Mouse (Mus musculus): Measurements from ENCODE around the gene Shisa6. TPM values are rescaled to one million over a fixed set of nuclear protein-coding genes. Genes with fewer than 3 reads are reported as not detected.
"Not testable (repeated sequence)": the region's sequence is repeated elsewhere in the genome, so short reads cannot be mapped to it uniquely, and the experiment has no call there.

Shisa6 gene
- polyA plus RNA-seq, 1 experiment = 0.05 TPM

DNA sequence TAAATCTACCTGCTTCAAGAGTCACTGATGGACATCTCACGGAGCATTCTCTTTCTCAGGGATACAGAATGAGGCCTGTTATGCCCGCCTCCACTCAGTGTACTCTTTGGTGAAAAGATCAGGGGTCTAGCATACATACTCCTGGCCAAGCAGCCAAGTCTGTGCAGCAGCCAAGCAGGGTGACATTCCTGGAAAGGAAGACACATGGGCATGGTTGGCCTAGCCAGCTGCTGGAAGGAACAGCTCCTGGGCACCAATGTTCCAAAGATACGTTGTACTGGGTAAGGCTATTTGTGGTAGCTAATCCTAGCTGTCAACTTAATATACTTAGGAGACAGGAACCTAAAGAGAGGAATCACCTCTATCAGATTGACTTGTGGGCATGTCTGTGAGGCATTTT, 31.4 kb downstream of the Shisa6 start:
- 77% methylated on average over 3 of the region's 3 CpGs for WGBS
- DNase-seq (ENCODE audit: low read depth, low spot score) = no peak

DNA sequence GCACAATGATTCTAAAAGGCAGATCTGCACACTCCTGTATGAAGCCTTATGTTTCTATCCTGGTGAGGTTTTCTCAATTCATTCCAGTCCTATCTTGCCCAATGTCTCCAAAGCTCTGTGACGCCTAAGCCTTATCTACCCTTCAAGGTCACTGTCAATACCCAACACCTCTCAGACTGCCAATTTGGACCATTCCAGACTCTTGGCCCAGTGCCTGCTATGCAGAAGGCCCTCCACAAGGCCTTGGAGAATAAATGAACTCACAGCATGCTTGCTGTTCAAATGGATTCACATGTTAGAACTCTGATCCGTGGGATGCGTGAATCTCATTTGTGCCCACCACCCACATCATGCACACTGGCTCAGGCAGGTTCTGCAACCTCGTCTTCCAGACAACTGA, 38.0 kb downstream of the Shisa6 start:
- DNase-seq (ENCODE audit: low read depth, low spot score) = no peak
- WGBS = 74% methylated on average over 4 of the region's 4 CpGs

DNA sequence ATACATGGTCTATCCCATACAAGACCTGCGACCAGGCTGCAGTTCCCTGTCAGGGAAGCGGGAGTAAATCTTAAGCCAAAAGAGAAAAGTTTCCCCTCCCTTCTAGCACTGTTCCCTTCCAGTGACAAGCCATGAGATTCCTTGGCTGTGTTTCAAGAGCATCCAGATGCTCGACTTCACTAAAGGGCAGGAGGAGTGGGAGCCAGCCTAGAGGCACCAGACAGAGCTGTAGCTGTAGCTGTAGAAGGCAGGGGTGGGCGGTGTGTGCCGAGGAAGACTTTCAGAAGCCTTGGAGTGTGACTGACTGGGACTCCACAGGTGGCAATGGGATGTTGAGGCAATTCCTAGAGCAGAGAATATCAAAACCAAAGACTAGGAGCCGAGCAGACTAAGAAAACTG, 43.3 kb downstream of the Shisa6 start:
- DNase-seq (ENCODE audit: low read depth, low spot score) = no peak
- WGBS = 63% methylated on average over 6 of the region's 6 CpGs

DNA sequence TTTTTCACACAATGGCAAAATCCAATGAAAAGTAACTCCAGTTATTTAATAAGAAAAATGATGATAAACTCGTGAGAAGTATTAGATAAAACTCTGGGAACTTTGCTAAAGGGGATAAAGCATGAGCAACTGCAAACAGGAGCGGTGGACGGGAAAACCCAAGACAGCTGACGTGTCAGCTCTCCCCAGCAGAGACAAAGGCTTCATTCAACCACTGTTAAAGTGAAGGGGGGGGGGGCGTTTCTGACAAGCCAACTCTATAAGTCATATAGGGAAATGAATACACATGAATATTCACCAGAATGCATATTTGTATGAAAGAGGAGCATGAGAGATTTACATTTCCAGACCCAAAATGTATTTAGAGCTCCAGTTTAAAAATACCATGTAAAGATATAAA, 83.1 kb downstream of the Shisa6 start:
- no peak for DNase-seq (ENCODE audit: low read depth, low spot score)
- 52% methylated on average over 5 of the region's 5 CpGs for WGBS

DNA sequence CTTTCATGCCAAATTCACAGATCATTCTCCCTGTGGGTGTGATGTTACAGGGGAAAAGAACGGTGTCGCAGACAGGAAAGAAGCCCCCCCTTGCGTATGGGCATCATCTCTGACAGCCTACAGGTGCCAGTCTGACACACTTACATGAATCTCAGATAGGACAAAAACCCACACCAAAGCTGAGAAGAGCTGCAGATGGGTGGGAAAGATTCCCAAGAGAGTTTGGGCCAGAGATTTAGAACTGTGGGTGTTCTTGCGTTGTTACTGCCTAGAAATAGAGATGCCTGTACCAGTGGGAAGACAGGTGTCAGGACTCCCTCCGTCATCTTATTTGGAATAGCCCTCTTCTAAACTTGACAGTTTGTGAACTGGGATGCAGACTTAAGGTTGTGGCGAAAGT, 99.6 kb downstream of the Shisa6 start:
- no peak for DNase-seq (ENCODE audit: low read depth, low spot score)
- WGBS = 91% methylated on average over 6 of the region's 6 CpGs

DNA sequence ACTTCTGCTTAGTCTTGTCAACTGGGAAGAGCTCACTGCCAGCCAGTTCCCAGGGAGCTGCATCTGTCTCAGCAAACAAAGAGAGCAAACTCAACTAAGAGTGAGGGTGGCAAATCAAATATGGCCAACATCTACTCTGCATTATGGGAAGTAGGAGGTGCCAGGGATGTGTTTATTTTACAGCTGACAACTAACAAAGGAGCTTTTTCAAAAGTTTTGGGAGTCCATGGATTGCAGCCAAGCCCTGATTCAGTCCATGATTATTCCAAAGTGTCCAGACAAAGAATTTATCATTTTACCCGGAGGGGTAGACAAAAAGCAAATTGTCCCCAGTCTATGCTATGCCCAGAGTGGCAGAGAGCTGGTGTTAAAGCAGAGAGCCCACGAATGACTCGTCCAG, 107.5 kb downstream of the Shisa6 start:
- 72% methylated on average over 3 of the region's 3 CpGs for WGBS
- DNase-seq (ENCODE audit: low read depth, low spot score) = no peak

DNA sequence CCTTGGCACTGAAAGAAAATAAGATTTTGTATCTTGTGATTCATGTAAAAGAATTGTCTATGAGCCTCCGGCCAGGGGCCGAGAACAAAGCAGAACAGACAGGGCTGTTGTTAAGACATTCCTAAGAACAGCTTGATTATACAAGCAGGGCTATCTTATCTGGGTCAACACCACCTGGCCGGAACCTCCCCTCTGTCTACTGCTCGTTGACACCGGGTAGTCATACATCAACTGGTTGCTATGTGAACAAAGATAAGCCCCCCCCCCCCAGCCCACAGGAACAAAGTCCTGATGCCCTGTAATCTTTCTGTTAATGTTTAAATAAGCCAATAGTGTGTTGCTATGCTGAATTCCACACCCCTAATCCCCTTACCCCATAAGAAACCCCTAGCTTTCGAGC, 117.0 kb downstream of the Shisa6 start:
- 52% methylated on average over 6 of the region's 6 CpGs for WGBS

DNA sequence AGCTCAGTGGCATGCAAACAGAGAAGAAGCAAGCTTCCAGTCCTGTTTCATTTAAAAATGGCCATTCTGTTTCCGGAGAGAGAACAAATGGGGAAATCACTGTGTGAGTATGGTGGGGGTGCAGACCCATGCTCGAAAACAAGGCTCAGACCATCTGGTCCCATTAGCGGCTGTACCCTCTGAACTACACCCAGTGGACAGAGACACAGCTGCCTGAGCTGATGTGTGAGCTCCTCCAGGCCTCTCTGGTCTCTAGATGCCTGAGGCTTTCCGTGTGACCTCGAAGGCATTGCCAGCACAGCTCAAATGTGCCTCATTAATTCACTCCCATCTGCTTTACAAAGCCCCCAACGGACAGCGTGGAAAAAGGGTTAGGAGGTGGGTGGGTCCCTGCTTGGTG, 125.7 kb downstream of the Shisa6 start:
- 78% methylated on average over 7 of the region's 7 CpGs for WGBS

More for the DNA sequence above, 117.0 kb downstream of the Shisa6 start:
- not testable (repeated sequence) for DNase-seq (ENCODE audit: low read depth, low spot score)

DNA sequence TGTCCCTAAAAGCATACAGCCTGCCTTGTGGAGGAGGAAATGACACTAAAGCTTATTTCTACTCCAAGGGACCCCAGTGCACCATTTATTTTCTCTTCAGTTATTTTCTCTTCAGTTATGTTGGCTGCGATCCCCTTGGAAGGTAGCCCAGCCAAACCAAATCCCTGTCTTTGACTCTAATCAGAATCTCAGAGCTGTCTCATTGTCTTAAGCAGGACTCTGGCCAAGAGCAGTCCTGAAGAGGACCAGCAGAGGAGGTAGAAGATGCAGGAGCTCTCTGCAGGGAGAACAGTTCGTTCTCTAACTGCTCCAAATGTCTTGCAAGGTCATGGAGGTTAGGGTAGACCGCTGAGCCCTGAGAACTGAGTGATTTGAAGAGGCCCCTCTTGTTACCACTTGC, 138.2 kb downstream of the Shisa6 start:
- no peak for DNase-seq (ENCODE audit: low read depth, low spot score)
- WGBS = 66% methylated on average over 3 of the region's 3 CpGs

More for the DNA sequence above, 125.7 kb downstream of the Shisa6 start:
- no peak for DNase-seq (ENCODE audit: low read depth, low spot score)

DNA sequence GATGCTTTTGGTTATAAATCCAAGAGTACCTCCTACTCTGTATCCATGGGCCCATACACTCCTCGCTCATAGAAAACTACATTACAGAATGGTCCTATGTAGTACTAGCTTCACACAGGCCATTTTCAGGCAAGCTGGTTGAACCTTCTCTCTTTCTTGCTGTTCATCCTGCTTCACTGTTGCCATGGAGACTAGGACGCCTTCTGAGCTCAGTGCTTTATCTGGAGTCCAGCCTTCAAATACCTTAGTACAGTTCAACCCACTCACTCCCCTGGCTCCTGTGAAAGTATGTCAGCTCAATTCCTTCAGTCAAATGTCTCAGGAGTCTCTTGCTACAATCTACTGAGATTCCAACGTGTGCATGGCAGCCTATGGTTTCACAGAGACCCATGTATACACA, 154.0 kb downstream of the Shisa6 start:
- DNase-seq (ENCODE audit: low read depth, low spot score) = no peak
- WGBS = 66% methylated on average over 3 of the region's 3 CpGs

DNA sequence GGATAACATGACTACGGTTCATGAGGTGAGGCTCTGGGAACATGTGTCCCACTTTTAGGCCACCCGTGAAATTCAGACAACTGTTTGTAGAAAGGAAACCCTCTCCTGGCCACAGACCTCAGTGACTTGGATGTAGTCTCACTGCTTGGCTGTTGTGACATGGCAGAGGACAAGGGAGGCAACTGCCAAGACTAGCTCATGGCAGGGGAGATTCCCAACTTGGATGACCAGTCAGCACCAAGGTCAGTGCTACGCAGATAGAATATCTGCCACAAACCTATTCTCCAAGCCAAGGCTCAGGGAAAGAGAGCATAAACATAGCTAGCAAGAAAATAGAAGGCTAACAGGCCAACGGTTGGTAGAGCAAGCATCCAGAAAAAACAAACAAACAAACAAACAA, 156.0 kb downstream of the Shisa6 start:
- no peak for DNase-seq (ENCODE audit: low read depth, low spot score)
- 80% methylated on average over 4 of the region's 4 CpGs for WGBS

DNA sequence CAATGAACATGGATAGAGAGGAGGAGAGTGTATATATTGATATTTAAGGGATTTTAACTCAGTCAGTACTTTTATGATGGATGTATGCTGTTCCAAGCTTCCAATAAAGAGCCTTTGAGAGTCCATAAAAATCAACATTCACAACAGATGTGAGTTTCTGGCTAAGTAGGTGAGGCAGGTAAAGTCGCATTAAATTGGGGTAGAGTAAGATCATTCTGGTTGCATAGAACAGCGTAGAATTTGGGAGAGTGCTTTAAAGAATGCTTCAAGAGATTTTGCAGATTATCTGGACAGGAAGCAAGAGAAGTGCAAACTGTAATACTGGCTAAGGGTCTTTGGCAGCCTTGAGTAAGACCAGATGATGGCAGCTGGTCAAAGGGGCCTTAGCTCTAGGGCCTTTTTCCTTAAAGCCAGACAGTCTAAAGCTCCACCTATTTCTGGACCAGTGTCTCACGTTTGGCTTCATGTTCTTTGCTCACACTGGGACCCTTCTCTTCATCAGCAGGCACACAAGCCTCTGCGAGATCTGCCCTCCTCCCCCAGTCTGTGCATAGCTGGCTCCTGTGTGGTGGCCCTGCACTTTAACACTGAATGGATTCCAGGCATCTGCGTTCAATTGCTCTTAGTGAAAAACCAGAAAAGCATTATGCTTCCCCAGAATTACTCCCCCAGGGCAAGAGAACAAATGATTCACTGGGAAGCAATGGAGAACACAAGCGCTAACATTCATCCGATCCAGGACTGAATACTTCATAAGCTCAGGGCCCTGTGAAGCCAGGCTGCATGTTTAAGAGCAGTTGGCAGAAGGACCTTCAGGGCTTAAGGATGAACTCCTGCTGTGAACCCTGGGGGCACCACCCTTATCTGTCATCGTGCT, 158.7 kb downstream of the Shisa6 start:
- no peak for DNase-seq (ENCODE audit: low read depth, low spot score)
- 60% methylated on average over 8 of the region's 8 CpGs for whole genome bisulfite sequencing

DNA sequence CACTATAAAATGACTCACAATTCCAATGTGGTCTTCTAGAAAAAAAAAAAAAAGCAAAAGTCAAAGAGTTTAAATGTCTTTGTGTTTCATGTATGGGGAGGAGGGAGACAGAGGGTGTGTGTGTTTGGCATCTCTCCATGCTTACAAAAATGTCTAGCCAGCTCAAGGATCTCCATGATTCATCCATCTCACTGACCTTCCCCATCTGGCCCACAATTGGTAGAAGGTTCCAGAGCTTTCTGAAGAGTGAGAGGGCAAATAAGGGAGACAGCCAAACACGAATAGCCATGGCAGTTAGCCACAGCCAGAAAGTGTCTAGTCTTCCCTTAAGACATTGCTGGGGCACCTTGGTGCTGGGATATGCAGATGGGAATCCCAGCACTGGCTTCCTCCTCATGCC, 166.0 kb downstream of the Shisa6 start:
- WGBS = 50% methylated on average over 1 of the region's 1 CpGs
- no peak for DNase-seq (ENCODE audit: low read depth, low spot score)

DNA sequence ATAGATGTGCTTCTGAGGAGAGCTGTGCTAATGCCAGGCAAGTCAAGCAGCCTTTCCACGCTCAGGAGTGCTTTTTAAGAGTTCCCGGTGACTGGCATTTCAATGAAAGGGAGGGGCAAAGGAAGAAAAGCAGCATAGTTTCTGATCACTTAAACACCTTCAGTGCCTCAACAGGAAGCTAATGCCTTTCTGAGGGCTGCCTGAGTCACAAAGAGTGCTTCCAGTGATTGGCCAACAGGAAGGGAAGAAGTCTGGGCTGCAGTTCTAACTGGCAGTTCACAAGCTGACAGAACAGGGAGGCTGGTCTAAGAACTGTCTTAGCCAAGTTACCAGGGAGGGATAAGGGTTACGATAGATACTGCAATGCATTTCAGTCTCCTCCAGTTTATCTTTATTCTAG, 180.9 kb downstream of the Shisa6 start:
- 44% methylated on average over 3 of the region's 3 CpGs for WGBS
- DNase-seq (ENCODE audit: low read depth, low spot score) = no peak

DNA sequence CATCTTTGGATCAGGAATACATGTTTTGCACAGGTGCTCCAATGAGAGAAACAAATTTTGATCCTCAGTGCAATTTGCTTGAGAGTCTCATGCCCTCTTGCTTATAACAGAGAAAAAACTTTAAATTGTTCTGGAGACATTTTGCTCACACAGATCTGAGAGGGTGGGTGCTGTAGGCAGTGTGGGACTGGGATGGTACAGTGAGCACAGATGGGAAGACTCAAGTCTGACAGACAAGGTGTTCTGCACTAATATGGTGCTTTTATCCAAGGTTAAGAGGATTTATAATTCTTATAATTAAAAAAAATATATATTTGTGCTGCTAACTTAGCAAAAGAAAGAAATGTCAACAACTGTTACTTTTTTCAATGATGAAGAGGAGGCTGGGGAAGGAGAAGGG, 189.5 kb downstream of the Shisa6 start:
- no peak for DNase-seq (ENCODE audit: low read depth, low spot score)

DNA sequence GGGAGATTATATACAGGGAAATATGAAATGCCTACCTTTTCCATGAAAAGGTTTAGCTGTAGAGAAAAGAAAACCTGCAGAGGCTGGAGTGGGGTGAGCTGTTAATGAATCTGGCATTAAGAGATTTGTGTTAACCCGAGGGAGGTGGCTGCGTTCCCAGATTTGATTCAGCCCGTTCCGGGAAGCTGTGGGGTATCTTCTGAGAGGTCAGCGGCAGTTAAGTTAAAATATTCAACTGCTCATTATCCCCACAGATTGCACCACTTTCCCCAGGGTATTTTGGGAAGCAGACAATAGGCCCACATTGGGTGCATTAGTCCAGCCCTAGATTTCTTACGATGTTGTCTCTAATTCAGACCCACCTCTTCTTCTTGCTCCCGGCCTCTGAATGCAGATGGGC, 213.0 kb downstream of the Shisa6 start:
- WGBS = 83% methylated on average over 7 of the region's 7 CpGs
- no peak for DNase-seq (ENCODE audit: low read depth, low spot score)

DNA sequence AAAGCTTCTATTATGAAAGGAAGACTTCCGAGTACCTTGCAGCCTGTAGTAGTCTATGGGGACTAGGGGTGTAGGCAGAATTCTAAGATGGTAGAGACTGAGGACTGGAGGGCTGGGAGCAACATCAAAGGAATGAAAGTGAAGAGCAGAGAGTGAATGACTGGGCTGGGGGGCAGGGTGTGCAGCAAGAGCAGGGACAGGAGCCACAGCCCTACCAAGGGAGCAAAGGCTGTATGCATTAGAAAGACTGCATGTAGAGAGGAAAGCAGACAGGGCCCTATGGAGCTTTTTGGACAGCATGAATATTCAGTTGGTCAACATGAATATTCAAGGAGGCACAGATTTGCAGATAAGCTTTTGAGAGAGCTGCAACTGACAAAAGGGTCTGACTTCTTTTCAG, 221.4 kb downstream of the Shisa6 start:
- no peak for DNase-seq (ENCODE audit: low read depth, low spot score)
- WGBS = 68% methylated on average over 1 of the region's 1 CpGs

DNA sequence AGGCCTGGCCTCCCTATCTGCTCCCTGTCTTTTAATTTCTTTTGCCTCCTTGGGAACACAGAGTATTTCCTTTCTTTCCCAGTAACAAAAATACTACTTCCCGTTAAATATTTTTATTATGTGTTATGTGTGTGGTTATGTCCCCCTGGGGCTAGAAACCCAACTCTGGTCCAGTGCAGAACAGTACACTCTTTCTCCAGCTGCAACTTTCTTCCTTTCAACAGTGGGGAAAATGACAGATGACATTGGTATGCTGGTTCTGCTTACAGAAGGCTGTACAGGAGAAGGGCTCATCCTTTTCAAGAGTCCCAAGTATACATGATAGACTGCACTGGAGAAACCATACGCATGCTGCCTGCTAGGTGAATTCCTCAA, 251.1 kb downstream of the Shisa6 start:
- 65% methylated on average over 2 of the region's 2 CpGs for WGBS
- no peak for DNase-seq (ENCODE audit: low read depth, low spot score)

DNA sequence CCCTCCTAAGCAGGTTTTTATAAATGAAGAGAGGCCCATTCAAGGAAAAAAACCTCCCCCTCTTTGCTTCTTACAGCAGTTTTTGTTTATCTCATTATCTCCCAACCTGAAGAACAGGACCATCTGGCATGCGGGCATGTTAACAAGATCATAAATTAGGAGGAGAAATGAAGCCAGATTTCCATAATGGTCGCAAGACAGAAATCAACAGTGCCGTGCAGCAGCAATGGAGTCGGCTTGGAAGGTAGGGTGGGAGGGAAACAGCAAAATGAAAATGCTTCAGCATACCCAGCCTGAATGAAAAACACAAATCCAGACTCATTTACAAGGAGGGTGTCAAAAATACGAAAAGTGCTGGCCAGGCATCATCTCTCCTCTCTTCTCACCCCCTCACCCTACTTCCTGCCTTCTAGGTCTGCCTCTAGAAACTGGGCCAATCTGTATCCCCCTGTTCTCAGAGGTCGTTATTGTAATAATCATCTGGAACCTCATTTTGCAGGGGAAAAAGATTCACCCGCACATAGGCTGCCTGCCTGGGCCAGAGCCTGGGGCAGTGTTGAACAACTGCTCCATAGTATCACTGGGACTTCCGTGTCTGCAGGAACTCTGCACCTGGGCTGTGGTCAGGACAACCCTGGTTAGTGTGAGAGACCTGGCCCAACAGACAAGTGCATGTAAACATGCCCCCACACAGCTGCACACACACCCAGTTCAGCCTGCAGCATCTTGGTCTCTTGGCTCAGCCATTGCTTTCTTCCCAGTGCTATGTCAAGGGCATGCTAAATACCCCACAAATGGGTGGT, 251.7 kb downstream of the Shisa6 start:
- no peak for DNase-seq (ENCODE audit: low read depth, low spot score)
- WGBS = 57% methylated on average over 8 of the region's 8 CpGs

DNA sequence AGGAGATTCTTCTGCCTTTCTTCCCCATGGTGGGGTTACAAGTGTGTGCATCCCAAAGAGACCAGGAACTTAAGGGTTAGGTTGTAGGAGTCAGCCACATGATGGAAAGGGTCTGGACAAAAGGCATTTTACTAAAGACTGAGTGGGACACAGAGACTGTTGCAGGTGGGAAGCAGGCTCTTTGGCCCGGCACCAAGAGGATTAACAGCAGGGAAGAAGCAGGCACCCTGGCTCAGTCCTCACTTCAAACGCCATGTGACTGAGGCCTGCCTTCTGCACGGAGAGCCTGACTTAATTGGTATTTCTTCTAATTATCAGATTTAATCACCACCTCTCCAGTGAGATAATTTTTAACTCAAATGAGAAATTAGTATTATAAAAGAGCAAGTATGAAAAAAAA, 258.7 kb downstream of the Shisa6 start:
- WGBS = 55% methylated on average over 3 of the region's 3 CpGs
- DNase-seq (ENCODE audit: low read depth, low spot score) = no peak

DNA sequence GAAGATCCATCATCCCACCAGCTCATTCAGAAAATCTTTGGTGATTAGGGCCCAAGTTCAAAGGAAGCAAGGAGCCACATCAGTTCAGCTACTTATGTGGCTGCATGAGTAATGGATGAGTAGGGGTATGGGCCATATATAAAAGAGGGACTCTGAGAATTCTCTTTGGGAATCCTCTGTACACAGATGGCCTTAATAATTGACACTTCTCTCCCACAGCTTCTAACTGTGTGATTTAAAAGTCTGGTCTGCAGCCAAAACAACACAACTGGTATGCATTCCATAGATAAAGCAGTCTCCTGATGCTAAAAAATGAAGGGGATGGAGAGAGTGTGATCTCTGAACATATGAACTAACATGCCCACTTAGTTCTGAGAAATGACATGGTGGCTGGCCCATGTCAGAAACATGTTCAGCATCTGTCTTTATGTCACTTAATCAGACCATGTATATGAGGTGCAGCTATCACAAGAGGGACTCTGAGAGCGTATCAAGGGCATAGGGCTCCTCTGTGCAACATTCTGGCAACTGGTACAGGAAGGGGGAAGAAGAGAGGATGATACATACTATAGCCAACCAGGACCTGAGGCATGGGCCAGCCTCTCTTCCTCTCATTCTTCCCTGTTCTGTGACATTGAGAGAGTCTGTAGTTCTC, 260.3 kb downstream of the Shisa6 start:
- 55% methylated on average over 1 of the region's 1 CpGs for WGBS

More for the DNA sequence above, 260.3 kb downstream of the Shisa6 start:
- DNase-seq (ENCODE audit: low read depth, low spot score) = no peak

Data from large intestine, adult 2 months (tissue).